Mouse (Mus musculus) brain, adult 2 months (tissue): ENCODE measurements at regions not wholly inside any gene's neighbourhood (a gene's known extent, or its start where the extent isn't known, plus 50 kb on each side); places are given as distances from the start of the nearest gene placed in this dataset.
A peak's percentile ranks its signal among the peaks of the same experiment; 100 is the strongest.

Source experiments
- DNase-seq: peaks from one replicate; pipeline ENCODE4 v3.0.0; 2011; ENCODE audit warnings: low read depth, low spot score

GRCm38 (mm10) chr1:130524744-130525143 is 62.2 kb upstream of the Cd55 start:
- DNase-seq = no peak

DNA sequence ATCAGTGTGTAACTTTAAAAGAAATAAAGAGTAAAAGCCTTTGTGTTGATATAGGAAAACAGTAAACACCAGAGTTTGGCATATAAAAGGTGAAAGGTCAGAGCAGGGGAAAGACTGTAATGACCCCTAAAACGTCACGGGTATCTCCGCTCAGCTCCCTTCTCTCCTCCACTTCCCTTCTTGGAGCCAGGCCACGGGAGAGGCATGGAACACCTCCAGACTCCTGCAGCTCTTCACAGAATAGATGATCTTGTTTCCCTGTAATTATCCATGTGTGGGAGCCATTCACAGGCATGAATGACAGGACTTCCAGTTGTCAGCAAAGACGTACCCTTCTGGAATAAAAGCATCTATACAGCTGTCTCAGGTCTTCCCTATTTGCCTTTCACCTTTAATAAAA is 55.3 kb upstream of the Cd55 start:
- peak; percentile 21 for DNase-seq

DNA sequence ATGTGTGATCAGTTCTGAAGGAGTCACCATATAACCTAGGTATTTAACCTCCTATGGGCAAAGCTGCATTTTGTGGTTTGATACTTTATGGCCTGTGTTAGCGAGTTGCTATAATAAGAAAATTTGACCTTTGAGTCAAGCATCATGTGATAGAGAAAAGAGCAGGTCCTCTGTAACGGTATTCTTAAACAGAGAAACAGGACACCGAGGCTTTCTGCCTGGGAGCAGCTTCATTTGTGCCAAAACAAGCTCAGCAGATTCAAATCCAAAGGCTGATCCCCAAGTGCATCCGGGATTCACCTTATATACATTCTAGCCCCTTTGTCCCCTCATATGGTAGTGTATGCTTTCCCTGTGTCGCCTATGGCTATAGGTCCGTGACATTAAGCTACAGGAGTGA is 54.1 kb upstream of the Cd55 start:
- DNase-seq = no peak

GRCm38 (mm10) chr1:130515316-130515715 is 52.8 kb upstream of the Cd55 start:
- no peak for DNase-seq

- DNase-seq = no peak
Observed at GRCm38 (mm10) chr1:130513482-130513881, 50.9 kb upstream of the Cd55 start.

- peak; percentile 6 for DNase-seq
Observed at GRCm38 (mm10) chr1:130512798-130513405, 50.4 kb upstream of the Cd55 start.
